Mouse (Mus musculus) forelimb bud, embryonic 11.5 days (tissue): Measurements from ENCODE around the gene Aarsd1.
"Not testable (repeated sequence)": the region's sequence is repeated elsewhere in the genome, so short reads cannot be mapped to it uniquely, and the experiment has no call there.

Experiments
- DNase-seq: peaks from one replicate; pipeline ENCODE4 v3.0.0-alpha.2; 2012; ENCODE audit warnings: low read depth, low spot score

Aarsd1 gene

DNA sequence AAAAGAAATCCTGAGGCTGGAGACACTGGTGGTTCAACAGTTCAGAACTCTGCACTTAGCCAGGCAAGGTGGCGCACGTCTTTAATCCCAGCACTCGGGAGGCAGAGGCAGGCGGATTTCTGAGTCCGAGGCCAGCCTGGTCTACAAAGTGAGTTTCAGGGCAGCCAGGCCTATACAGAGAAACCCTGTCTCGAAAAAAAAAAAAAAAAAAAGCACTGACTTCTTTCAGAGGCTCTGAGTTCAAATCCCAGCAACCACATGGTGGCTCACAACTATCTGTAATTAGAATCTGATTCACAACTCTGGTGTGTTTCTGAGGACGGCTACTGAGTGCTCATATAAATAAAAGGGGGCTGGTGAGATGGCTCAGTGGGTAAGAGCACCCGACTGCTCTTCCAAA, 29.4 kb upstream of the Aarsd1 start:
- DNase-seq, result not testable (repeated sequence)

DNA sequence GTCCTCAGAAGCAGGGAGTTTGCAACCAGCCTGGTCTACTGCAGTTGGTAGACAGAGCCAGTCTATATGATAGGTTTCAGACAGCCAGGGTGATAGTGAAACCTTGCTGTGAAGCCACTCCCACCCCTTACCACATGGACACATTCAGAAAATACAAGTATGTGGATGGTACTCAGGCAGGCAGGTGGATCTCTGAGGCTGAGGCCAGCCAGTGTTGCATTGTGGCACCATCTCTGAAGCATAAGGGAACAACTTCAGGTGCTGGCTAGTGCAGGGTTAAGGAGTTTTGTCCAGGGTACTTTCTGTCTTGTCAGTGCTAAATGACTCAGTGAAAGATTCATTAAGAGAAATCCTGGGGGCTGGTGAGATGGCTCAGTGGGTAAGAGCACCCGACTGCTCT, 28.9 kb upstream of the Aarsd1 start:
- DNase-seq, result no peak

- no peak for DNase-seq
Observed at GRCm38 (mm10) chr11:101442760-101443159, 25.3 kb upstream of the Aarsd1 start.

DNA sequence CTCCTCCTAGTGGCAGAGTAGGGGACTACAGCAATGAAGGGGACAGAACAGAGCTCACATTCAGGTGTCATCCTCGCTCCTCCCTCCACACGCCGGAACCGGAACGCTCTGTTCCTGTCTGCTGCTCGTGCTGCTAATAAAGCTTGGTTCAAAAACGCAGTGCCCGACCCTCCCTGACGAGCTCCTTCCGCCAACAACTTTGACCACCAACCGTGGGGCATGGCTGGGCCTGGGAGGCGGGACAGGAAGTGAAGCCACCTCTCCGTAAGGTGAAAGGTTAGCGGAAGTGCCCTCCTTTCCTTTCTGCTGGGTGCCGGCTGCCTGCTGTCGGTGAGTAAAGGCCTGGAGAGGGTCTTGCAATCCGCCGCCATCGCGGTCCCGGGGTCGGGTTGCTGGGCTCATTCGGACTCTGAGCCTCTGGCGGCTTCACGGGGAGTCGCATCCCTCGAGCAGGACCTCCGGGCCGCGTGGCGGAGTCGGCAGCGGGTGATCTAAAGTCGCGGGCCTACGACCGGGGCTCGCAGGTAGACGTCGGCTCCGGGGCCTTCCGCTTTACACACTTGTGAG, 24.8 kb upstream of the Aarsd1 start, which contains the start of gene Rpl27:
Rpl27 (plus strand) TSS at position 172 of the 567 bp plus-strand sequence.
- DNase-seq, result peak; percentile 100

GRCm38 (mm10) chr11:101441450-101442126, 24.2 kb upstream of the Aarsd1 start:
- not testable (repeated sequence) for DNase-seq

DNA sequence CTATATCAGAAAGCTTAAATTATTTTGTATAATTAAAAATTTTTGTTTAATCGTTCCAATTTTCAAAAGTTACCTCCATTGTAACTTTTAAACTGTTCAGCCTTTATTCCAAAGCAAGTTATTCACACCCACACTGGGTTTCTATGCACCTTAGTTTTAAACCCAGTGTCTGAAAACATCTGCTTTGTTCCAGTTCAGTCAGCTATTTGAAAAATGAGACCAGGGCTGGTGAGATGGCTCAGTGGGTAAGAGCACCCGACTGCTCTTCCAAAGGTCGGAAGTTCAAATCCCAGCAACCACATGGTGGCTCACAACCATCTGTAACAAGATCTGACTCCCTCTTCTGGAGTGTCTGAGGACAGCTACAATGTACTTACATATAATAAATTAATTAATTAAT, 20.6 kb upstream of the Aarsd1 start:
- not testable (repeated sequence) for DNase-seq

DNA sequence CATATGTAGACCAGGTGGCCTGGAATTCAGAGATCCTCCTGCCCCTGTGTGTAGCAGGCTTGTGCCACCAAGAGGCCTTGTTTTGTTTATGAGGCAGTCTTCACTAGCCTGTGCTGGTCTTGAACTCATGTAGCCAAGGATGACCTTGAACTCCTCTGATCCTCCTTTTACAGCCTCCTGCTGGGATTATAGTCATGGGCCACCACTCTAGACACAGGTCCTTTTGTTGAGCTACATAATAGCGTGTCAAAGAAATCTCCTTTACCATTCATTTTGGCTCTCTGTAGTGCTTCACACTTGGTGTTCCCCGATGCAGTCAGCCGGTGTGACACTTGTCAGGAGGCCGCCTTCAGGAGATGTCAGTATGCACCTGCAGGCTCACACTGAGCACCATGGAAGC, 19.5 kb upstream of the Aarsd1 start:
- DNase-seq, result no peak

DNA sequence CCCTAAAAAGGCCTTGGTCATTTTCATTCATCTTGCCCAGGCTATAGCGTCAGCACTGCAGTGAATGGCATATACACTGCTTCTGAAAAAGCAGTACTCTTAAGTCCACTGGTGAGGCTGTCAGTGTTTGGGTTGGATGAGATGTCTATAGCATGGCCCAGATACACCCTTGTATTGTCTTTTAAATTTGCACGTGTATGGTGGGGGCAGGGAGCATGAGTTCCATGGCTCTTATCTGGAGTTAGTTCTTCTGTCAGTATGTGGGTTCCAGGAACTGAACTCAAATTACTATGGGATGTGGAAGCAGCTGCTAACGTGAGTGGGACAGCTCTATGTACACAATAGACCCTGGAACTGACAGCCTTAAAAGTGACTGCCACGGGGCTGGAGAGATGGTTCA, 18.4 kb upstream of the Aarsd1 start:
- no peak for DNase-seq

DNA sequence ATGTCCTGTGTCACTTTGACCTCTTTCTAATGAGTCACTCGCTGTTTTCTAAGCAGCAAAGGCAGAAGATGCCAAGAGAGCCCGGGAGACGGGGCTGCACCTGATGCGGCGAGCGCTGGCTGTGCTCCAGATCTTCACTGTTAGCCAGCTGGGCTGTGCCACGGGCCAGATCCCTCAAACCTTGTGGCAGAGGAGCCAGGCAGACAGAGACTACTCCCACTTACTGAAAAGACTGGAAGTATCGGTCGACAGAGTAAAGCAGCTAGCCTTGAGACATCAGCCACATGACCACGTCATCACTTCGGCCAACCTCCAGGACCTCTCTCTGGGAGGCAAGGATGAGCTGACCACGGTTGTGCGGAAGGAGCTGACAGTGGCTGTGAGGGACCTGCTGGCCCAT, 16.0 kb upstream of the Aarsd1 start:
- DNase-seq, result no peak

- DNase-seq, result no peak
Observed at GRCm38 (mm10) chr11:101431327-101431726, 13.9 kb upstream of the Aarsd1 start.

DNA sequence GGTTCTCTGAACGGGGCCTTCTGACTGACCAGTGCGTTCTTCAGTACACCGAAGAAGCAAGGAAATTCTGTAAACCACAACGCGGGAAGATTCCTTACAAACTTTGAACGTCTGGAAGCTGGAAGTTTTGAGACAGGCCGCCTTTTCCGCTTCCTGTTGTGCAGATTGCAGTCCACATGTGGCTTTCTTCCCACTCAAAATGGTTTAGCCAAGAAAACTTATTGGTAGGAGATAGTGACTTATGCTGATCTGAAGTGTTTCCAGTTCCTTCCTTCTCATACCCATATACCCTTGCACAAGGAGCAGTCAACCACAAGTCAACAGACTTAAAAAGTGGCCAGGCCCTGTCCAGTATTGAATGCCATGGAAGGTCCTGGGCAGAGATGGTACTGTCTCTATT, 8.8 kb upstream of the Aarsd1 start:
- DNase-seq, result no peak

DNA sequence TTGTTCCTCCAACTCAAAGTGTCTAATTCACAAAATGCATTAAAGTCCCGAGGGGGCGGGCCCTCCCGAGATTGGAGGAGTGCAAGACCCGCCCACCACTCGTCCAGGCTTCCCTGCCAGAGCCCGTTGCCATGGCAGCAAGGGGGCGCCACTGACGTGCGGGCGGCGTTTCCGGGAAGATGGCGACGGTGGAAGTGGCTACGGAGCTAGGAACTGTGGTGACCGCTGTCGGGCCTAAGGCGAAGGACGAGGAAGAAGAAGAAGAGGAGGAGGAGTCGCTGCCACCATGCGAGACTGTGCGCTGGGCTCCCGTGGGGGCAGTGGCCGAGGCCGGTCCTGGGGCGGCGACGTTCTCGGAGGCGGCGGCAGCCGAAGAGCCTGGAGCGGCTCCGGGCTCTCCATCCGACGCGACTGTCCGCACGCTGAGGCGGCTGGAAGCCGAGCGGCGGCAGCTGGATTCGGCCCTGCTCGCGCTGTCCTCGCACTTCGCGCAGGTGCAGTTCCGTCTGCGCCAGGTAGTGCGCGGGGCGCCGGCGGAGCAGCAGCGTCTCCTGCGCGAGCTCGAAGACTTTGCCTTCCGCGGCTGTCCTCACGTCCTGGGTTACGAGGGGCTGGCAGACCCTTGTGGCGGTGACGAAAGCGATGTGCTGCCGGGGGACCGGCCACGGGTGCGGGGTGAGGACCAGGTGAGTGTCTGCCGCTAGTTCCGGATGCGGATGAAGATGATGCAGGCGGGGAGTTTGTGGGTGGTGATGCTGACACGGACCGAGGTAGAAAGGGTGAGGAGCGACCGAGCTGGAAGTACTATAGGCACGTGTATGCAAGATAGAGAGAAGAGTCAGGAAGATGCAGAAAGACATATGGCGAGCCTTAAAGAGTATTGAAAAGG, 7.8 kb upstream of the Aarsd1 start, which contains the start of the genes Rundc1 and Ptges3l:
Rundc1 (plus strand) TSS at position 161 of the 889 bp plus-strand sequence.
Ptges3l (minus strand) TSS at position 409 of the 889 bp plus-strand sequence.
- peak; percentile 92 for DNase-seq

DNA sequence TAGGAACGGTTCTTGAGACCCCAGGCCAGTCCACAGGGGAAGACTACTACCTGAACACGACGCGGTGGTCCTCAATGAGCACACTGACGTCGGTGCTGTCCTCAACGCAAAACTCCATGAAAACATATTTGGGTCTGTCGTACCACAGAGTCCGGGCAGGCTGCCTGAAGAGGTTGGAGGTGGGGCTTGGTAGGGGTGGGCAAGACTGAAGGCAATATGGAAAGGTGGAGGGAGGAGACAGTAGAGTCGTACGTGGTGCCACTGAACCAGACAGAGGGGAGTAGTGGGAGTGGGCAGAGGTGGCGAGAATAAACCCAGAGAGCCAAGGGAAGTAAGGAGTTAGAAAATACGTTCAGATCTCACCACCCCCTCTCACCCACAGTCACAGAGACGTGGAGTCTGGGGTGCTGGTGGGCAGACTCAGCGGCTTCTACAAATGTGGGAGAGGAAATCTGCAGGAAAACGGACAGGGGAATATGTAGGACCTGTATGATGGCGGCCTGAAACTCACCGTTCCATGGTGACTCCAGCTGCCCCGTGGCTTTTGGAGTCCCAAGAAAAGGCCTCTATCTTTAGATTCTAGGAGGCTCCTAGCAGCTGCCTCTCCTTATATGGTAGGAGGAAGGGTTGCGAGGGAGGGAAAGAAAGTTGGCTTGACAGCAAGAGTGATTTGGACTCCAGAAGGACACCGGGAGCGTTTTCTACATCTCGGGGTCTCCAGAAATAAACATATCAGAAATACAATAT, 6.9 kb upstream of the Aarsd1 start, which contains the start of gene Gm27029:
Gm27029 (minus strand) TSS at position 692 of the 747 bp plus-strand sequence.
- no peak for DNase-seq

DNA sequence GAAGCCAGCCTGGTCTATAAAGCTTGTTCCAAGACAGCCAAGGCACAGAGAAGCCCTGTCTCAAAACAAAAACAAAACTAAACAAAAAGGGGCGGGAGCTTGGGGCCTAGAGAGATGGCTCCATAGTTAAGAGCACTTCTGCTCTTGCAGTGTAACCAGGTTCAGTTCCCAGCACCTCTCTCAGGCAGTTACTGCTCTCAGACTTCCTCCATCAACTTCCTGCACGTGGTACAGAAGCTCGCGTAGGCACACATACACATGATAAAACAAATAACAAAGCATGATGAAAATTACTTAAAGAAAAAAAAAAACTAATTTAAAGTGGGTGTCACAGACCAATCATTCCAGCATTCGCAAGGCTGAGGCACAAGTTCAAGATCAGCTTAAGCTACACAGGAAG, 2.7 kb upstream of the Aarsd1 start:
- no peak for DNase-seq

GRCm38 (mm10) chr11:101419610-101420009, 2.2 kb upstream of the Aarsd1 start:
- DNase-seq, result no peak

- DNase-seq, result no peak
Observed at GRCm38 (mm10) chr11:101418991-101419390, 1.6 kb upstream of the Aarsd1 start.

- DNase-seq, result no peak
Observed at GRCm38 (mm10) chr11:101416433-101417100, 848 bp downstream of the Aarsd1 start.

- DNase-seq, result no peak
Observed at GRCm38 (mm10) chr11:101415306-101415705, 2.1 kb downstream of the Aarsd1 start.

- peak; percentile 68 for DNase-seq
Observed at GRCm38 (mm10) chr11:101395110-101395509, 22.3 kb downstream of the Aarsd1 start.

GRCm38 (mm10) chr11:101381817-101382216, 35.6 kb downstream of the Aarsd1 start:
- no peak for DNase-seq

DNA sequence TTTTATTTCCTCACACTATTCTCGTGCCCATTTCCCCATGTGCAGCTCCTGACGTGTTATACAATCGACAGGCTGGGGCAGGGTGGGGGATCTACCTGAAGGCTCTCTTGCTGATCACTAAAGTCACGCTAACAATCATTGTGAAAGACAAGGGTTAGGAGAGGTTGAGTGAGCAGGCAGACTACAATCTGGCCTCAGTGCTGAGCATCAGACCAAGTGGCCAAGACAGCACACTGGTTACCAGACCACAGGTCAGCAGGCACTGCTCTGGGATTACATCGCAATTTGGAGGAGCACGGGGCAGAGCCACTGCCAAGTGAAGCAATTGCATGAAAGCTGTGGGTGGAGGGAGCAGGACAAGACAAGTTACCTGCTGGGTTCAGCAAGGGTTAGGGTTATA, 38.5 kb downstream of the Aarsd1 start:
- no peak for DNase-seq
